Mouse (Mus musculus) forebrain, postnatal 0 days (tissue): ENCODE measurements around the gene Cers6. TPM values are rescaled to one million over a fixed set of nuclear protein-coding genes. Genes with fewer than 3 reads are reported as not detected.

Source experiments
- ATAC-seq: fragments of 200-750 bp; cut with Nextera tagmentation; 2 replicates; pipeline ENCODE4 v1.8.0; 2017; ENCODE audit warnings: mild to moderate bottlenecking, moderate library complexity
- DNase-seq: peaks from one replicate; pipeline ENCODE4 v3.0.0-alpha.2; 2015
- H3K27ac ChIP-seq: fragments of 300-500 bp; sonication (generic); 2 replicates; pipeline ENCODE4 v1.5.1; 2014; ENCODE audit warnings: low read depth, mild to moderate bottlenecking, antibody characterized with exemption, low read length, moderate library complexity, mixed read lengths
- H3K27me3 ChIP-seq: fragments of 300-500 bp; sonication (generic); 2 replicates; pipeline ENCODE4 v1.6.1; 2014; ENCODE audit warnings: mild to moderate bottlenecking, low read length, mixed read lengths; ENCODE audit not compliant: insufficient read depth
- H3K36me3 ChIP-seq: fragments of 300-500 bp; sonication (generic); 2 replicates; pipeline ENCODE4 v1.6.1; 2014; ENCODE audit warnings: mild to moderate bottlenecking, moderate library complexity; ENCODE audit not compliant: insufficient read depth
- H3K4me1 ChIP-seq: fragments of 300-500 bp; sonication (generic); 2 replicates; pipeline ENCODE4 v1.6.1; 2014; ENCODE audit warnings: antibody characterized with exemption; ENCODE audit not compliant: insufficient read depth
- H3K4me2 ChIP-seq: fragments of 300-500 bp; sonication (generic); 2 replicates; pipeline ENCODE4 v1.6.1; 2014; ENCODE audit warnings: low read depth, mild to moderate bottlenecking, moderate library complexity
- H3K4me3 ChIP-seq: fragments of 300-500 bp; sonication (generic); 2 replicates; pipeline ENCODE4 v1.5.1; 2014; ENCODE audit warnings: low read depth, low read length, mixed read lengths
- H3K9ac ChIP-seq: fragments of 300-500 bp; sonication (generic); 2 replicates; pipeline ENCODE4 v1.6.1; 2014; ENCODE audit warnings: mild to moderate bottlenecking
- H3K9me3 ChIP-seq: fragments of 300-500 bp; sonication (generic); 2 replicates; pipeline ENCODE4 v1.6.1; 2016; ENCODE audit warnings: low read length
- CTCF ChIP-seq: sonication (generic); IDR thresholded peaks from 2 replicates; pipeline ENCODE4 v1.5.1; 2016; ENCODE audit warnings: antibody characterized with exemption, control low read depth, low read depth
- WGBS: fragments of 180-500 bp; shearing (Covaris S2); extraction: QIAGEN DNeasy Blood & Tissue Kit; methylation state at CpG from one replicate; pipeline ENCODE4 v1.1.7; 2014; 5-methylcytosine and 5-hydroxymethylcytosine counted together
- polyA plus RNA-seq: library from polyadenylated mRNA; unstranded; fragments of >200 nt; fragmentation: Nextera tagmentation; extraction: Ambion mirVana; gene quantifications from 2 replicates; pipeline ENCODE4 v1.2.1, GENCODE M21; 2015
- total RNA-seq: library from RNA; depleted of rRNA; stranded (reverse); fragments of >200 nt; gene quantifications from 2 replicates; pipeline ENCODE4 v1.2.3, GENCODE M21; 2014

Gene Cers6
- total and polyA plus RNA-seq, 2 experiments from 2014 or later: 26.7 to 81.7 TPM

DNA sequence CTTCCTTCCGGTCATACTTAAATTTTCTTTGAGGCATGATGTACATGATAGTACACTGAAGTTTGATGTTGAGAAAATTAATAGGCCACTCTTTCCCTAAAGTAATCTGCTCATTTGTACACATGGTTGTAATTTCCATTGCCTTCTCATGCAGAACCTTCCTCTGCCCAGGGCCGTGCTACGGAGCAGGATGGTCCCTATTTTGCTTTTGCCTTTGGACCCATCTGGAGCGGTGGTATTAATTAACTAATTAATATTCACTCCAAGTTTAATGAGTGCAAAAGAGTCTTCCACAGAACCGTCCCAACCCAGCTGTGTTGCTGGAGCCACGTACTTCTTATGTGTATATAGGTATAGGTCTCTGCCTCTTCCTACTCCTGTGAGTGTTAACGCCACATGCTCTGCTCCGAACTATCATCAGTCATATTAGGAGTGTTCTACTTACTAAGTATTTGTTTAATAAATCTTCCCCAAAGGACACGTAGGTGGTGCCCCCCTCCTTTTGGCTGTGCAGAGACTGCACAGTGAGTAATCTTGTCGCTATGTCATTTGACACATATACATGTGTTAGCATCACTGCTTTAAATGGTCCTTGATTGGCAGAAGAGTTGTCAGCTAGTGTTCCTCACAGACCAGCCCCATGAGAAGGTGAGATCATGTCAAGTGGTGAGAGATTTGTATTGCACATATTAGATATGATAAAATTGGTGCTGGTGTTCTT is 34.0 kb downstream of the Cers6 start:
- Histone ChIP-seq H3K36me3 (no peaks in the 10 kb centered on the region), H3K27ac (no peak overlapping the region), H3K27me3 (no peaks in the 10 kb centered on the region), H3K4me1 (no peaks in the 10 kb centered on the region), H3K4me2 (no peak overlapping the region), H3K4me3 (no peak overlapping the region), H3K9me3 (no peaks in the 10 kb centered on the region), H3K9ac (no peak overlapping the region)
- DNase-seq: no peak
- no peak for ATAC-seq
- 68% methylated on average over 10 of the region's 10 CpGs for WGBS
- TF ChIP-seq CTCF: no peak

DNA sequence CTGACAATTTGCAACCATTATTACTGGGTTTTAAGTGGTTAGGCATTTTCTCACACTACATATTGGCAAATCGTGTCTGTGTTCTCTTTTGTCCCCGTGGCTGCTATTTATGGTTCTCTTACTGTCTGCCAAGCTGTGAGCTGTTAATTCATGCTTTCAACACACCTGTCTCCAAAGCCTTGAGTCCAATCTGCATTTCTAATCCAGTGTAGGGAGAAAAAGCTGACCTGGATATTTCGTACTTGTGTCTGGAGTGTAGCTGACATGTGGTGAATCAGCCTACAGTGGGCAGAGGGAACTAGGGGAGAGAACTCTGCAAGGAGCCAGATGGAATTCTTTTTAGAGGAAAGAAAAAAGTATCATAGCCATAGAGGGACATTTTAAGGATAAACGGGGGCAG is 35.0 kb downstream of the Cers6 start:
- Histone ChIP-seq H3K4me1 (no peaks in the 10 kb centered on the region), H3K4me3 (no peak overlapping the region), H3K9me3 (no peaks in the 10 kb centered on the region), H3K9ac (no peak overlapping the region), H3K4me2 (no peak overlapping the region), H3K36me3 (no peaks in the 10 kb centered on the region), H3K27ac (no peak overlapping the region), H3K27me3 (no peaks in the 10 kb centered on the region)
- 34% methylated on average over 4 of the region's 4 CpGs for WGBS
- peak; percentile 62 for ATAC-seq
- peak; percentile 41 for DNase-seq
- 0 out of 2 replicates have a peak, but pooled peaks have one; percentile 3 for TF ChIP-seq CTCF

DNA sequence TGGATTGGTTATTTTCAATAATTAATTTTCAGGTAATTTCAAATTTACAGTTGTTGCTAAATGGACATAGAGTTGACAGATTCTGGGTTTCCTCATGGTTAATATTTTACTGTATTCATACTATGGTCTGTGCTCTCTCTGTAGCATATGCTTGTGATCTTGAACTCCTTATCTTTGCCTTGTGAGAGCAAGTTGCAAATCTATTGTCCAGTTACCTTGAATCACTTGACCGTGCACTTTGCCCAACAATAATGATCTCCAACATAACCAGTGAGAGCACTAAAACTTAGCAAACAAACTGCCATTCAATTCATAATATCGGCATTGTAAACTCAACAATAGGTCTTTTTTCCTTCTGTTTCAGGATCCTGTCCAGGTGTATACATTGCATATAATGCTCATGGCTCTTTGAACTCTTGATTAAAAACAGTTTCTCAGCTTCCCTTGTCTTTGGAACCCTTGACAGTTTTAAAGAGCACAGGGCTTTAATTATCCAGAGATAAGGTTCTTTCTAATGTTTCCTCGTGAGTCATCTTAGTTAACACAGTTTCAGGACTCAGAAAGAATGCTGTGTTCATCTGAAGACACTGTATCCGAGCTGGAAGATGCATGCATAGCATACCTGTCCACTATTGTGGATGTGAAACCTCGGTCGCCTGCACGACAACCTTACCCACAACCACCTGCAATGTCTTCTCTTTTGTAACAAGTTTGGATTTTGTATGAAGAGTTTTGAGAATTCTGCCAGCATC is 38.7 kb downstream of the Cers6 start:
- DNase-seq: no peak
- WGBS: 82% methylated on average over 7 of the region's 7 CpGs
- TF ChIP-seq CTCF: no peak
- Histone ChIP-seq H3K4me3 (no peak overlapping the region), H3K27ac (no peak overlapping the region), H3K4me2 (no peak overlapping the region), H3K9me3 (no peaks in the 10 kb centered on the region), H3K36me3 (no peaks in the 10 kb centered on the region), H3K9ac (no peak overlapping the region), H3K27me3 (no peaks in the 10 kb centered on the region), H3K4me1 (no peaks in the 10 kb centered on the region)
- ATAC-seq: no peak

DNA sequence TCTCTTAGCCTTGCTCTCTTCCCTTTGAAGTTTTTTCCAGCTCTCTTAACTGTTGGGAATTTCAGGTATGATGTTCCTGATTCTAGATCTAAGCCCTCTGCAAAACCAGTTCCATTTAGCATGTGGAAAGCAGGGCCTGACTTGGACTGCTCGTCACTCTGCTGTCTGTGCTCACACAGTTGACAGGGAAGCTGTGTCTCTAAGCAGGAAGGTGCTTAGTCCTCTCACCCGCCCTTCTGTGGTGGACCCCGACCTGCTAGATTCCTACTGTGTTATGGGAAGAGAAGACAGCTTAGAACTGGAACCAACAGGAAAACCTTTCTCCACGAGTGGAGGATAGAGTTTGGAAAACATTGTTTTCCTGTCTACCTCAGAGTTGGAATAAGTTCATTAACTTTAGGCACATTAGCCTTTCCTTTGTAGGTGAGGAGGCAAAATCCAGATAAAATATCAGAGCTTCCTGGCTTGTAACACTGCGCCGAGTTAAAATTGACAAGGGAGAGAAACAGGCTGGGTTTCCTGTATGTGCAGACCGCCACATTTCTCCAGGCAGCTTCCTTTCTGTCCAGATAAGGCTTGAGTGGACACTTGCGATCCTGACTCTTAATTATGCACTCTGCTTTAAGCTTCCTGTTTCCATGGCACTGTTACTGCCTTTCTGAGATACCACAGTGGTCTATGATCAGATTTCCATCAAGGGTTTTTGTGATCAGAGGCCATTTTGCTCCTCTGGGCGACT is 39.6 kb downstream of the Cers6 start:
- Histone ChIP-seq H3K9ac (no peak overlapping the region), H3K27ac (no peak overlapping the region), H3K4me3 (no peak overlapping the region), H3K27me3 (no peaks in the 10 kb centered on the region), H3K4me2 (no peak overlapping the region), H3K36me3 (no peaks in the 10 kb centered on the region), H3K9me3 (no peaks in the 10 kb centered on the region), H3K4me1 (no peaks in the 10 kb centered on the region)
- 85% methylated on average over 9 of the region's 9 CpGs for whole genome bisulfite sequencing
- no peak for DNase-seq
- TF ChIP-seq CTCF: no peak
- ATAC-seq: no peak

DNA sequence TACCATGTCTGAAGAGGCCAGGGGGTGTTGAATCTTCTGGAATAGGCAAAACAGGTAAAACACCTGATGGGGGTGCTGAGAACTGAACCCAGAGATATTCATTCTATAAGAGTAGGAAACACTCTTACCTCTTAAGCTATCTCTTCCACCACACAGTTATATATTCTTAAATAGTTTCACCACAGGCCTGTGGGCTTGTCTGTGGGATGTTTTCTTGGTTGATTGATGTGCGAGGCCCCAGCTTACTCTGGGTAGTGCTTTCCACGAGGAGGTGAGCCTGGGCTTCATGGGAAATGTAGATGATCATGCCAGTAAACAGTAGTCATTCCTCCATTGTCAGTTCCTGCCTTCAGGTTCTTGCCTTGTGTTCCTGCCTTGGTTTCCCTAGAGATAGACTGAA is 40.5 kb downstream of the Cers6 start:
- H3K27me3 ChIP-seq: no peaks in the 10 kb centered on the region
- no peaks in the 10 kb centered on the region for H3K9me3 ChIP-seq
- H3K4me1 ChIP-seq: no peaks in the 10 kb centered on the region
- no peak overlapping the region for H3K4me2 ChIP-seq
- H3K36me3 ChIP-seq: no peaks in the 10 kb centered on the region
- no peak for DNase-seq
- no peak for TF ChIP-seq CTCF
- H3K4me3 ChIP-seq: no peak overlapping the region
- ATAC-seq: no peak
- WGBS: 94% methylated on average over 2 of the region's 2 CpGs
- no peak overlapping the region for H3K27ac ChIP-seq
- no peak overlapping the region for H3K9ac ChIP-seq

DNA sequence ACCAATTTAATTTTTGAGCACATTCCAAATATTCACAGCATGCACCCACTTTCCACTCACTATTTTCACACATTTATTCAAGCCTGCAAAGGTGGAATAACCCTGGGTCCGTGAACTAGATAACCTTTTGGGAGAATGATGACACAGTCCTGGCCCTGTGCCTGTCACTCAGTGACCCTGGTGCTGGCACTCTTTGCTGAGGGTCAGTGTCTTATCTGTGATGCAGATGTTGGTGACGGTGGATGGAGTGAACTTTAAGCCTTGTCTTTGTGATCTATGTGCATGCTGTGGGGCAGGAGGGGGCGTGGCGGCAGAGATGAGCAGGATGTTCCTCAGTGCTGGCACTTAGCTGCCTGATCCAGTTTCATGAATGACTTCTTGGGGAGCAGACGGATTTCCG is 41.3 kb downstream of the Cers6 start:
- ATAC-seq (no peak), DNase-seq (no peak)
- no peaks in the 10 kb centered on the region for H3K4me1 ChIP-seq
- H3K9me3 ChIP-seq: no peaks in the 10 kb centered on the region
- WGBS: 78% methylated on average over 6 of the region's 6 CpGs
- H3K36me3 ChIP-seq: no peaks in the 10 kb centered on the region
- no peak overlapping the region for H3K4me3 ChIP-seq
- no peaks in the 10 kb centered on the region for H3K27me3 ChIP-seq
- no peak for TF ChIP-seq CTCF
- H3K27ac ChIP-seq: no peak overlapping the region
- H3K4me2 ChIP-seq: no peak overlapping the region
- H3K9ac ChIP-seq: no peak overlapping the region

DNA sequence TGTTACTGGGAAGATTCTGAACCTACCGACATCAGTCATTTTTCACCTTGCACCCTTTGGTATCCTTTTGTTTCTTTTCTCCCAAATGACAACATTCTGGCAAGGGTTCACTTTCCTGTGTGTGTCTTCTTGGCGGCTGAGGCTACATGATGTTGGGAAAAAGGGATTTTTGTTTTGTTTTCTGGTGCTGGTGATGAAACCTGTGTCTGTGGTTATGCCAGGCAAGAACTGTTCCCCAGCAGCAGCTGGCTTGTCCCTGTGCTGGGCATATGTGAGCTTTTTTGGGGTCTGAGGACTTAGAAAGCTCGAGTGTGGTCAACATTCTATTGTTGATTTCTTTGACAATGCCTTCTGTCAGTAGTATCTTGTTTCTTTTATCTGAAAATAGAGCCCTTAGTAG is 45.7 kb downstream of the Cers6 start:
- no peak for TF ChIP-seq CTCF
- ATAC-seq (no peak), DNase-seq (no peak)
- 79% methylated on average over 3 of the region's 3 CpGs for WGBS
- H3K4me1 ChIP-seq: no peaks in the 10 kb centered on the region
- no peak overlapping the region for H3K4me3 ChIP-seq
- H3K36me3 ChIP-seq: no peaks in the 10 kb centered on the region
- no peak overlapping the region for H3K9ac ChIP-seq
- H3K9me3 ChIP-seq: no peaks in the 10 kb centered on the region
- H3K27me3 ChIP-seq: no peaks in the 10 kb centered on the region
- H3K4me2 ChIP-seq: no peak overlapping the region
- H3K27ac ChIP-seq: no peak overlapping the region
